Mouse (Mus musculus) mature B cell (primary cell): Measurements from ENCODE around the gene Lrrc25.

Source experiments
- in situ Hi-C: fragments of 300-500 bp; cut with MboI; formaldehyde crosslinking; loops from 2 replicates; pipeline ENCODE4 v1.14.3; 2019

The Lrrc25 gene

DNA sequence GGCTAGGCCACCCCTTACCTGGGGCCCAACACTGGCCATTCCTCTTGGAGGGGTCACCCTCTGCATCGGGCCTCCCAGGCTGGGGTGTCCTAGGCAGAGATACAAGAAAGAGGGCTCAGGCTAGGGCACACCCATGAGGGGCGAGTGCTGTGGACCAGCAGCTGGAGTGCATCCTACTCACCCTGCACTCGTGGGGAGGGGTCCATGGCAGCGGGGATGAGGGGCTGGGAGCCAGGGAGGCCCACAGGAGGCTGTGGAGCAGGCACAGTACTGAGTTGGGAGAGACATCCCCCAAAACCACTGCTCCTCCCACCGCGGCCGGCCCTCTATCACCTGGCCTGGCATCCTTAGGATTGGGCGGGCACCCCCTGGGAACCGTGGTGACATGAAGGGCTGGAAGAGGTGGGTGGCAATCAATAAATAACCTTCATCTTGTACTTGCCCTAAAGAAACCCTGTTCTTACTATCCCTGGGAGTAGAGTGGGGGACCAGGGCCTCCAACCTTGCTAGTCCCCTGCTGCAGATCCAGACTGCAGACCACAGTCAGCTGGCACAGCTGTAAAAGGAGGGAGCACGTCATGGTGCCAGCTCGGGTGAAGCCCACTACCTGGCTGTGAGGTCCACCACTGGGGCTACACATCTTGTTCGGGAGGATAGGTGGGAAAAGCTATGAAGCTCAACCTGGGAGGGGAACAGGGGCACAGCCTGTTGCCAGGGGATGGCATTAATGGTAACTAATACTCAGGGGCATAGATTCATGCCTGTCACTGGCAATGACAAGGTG lies 16.3 kb upstream of the Lrrc25 start:
- in situ Hi-C loops, result no loop called here

DNA sequence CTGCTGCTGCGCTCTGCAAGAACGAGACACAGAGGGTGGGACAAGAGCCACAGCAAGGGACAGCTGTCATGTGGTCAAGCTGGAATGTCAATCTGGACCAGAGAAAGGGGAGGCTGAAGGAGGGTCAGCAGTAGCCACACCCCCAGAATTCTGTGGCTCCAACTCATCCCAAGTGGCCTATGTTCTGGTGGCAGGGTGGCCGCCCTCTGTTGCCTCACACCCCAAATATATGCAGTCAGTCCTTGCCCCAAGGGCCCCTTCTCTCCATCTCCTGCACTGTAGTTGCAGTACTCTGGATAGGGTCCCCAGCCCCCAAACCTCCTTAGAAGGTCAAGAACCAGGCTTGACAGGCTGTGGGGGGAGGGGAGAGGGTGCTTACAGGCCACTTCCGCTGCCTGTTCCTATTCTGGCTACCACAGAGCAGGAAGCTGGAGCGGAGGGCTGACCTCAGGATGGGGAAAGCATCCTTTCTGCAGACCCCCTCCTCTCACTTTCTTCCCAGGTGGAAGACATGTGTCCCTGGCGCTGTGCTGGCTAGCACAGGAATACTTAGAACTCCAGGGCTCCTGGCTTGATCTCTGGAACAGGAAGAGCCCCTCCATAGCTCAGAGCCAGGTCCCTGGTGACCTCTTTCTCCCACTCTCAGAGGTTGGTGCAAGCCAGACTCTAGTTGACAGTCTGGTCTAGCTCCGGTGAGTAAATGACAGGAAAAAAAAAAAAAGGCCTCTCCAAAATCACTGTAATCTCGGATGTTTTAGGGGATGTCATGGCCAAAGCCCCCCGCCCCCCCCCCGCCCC lies 15.3 kb upstream of the Lrrc25 start:
- in situ Hi-C loops, result no loop called here

DNA sequence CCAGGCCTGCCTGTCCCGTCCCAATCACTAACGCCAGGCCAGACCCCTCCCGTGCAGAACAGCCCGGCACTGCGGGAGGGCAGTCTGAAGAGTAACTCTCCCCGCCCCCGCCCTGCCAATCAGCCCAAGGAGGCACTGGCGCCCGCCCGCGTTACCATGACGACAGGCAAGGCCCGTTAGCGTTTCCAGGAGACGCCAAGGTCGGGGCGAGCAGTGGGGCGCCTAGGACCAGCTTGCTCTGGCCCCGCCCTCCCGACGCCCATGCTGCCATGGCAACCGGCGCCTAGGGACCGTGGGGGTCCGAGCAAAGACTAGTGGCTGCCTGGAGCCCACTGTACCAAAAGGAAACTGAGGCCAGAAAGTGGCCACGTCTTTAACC lies 14.7 kb upstream of the Lrrc25 start:
- in situ Hi-C loops, result no loop called here

DNA sequence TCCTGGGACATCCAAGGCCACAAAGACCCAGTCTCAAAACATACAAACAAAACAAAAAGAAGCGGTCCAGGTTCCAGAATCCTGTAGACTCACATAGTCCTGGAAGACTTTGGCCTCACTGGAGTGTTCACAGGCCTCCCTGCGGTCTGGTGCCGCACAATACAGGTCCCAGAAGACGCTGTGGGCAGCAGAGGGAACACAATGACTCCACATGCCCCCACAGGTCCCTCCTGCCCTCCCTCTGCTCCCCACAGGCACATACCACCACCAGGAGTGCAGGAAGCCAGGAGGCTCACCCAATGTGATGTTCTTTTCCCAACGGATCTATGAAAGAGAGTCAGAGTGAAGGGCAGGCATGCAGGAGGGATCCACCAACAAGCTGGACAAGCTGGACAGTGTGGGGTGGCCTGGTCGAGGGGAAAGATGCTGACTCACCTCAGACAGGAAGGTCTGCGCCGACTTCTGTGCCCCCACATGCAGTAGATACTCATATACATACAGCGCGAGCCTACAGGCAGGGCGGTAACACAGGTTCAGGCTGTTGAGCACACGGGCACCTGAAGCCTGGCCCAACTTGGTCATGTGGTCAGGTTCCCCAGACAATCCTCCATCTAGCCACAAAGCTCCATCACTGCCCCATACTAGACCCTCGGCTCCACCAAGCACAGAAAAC lies 13.7 kb upstream of the Lrrc25 start:
- in situ Hi-C loops, result no loop called here

DNA sequence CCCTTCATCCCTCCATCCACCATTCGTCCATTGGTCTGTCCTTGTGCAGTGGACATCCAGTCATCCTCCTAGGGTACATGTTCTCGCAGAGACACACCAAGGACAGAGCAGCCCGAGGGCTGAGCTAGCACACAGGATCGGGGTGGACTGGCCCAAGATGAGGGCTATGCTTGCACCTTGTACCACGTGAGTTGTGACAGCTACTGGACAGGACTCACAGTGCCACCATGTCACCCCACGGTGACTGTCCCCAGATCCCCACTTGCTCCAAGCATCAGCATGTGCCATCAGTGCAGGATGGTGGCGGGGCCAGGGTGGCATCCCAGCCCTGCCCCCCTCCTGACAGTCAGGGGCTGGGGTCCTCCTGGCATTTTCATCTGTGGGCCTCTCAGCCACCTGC lies 11.4 kb upstream of the Lrrc25 start:
- in situ Hi-C loops, result no loop called here

DNA sequence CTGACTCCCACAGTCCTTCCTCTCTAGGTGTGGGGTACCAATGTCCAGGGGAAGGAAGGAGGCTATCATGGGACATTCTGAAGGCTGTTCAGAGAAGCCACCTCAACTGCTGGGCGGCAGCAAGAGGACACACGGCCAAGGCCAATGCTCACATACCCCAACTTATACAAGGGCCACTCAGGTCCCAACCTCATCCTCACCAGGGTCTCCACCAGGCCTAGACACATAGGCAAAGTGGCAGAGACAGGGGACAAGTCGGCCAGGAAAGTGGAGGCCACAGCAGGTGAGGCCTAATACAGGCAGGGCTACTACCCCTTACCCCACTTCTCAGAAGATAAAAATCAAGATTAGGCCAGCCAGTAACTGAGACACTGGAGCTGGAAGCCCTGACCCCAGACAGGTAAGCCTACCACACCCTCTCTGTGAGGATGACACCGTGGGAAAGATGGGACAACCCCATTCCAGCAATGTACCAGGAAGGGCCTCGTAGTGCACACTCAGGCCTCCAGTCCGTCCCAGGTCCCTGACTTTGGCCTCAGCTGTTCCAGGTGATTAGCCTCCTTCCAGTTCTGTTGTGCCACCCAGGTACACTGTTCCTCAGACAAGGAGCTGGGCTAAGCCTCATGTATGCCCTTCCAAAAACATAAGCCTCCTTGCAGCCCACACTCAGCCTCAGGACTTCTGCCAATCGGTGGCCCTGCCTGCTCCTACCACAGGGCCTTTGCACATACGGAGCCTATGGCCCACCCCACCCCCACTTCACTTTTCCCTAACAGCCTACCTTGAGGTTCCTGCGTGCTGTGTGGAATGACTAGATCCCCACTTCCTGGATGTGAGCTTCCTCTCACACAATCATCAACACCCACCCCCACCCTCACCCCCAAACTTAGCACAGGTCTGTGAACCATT lies 9.8 kb upstream of the Lrrc25 start:
- in situ Hi-C loops, result no loop called here

DNA sequence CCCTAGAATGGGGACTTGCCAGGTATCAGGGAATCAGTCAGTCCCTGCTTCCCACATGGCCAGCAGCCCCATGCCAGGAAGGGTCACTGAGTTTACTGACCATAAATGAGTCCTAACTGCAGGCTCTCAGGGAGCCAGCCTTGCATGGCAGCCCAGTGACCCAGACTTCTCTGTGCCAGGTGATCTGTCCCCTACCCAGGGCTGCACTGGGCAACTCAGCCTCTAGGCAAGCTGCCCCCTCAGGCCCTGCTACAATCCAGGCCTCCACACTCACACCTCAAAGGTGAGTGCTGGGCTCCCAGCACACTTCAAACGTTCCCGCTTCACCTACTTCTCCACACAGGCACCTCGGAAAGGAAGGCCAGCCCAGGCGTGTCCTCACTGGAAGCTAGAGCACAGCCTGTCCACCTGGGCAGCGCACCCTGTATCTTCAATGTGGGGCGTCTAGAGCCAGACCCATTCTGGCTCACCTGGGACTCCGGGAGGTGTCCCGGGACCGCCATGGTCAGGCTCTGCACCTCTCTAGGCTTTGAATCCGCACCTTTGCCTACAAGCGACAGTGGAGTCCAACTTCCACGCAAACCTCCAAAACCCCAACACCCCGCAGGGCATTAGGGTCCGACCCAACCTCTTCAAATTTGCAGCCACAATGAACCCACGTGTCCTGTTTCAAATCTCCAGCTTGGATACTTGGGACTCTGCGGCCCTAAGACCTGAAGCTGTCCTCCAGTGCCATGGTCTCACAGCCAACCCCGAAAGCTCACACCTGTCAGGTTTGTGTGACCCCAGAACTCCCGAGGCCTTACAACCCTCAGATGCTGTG lies 9.0 kb upstream of the Lrrc25 start:
- in situ Hi-C loops, result no loop called here

DNA sequence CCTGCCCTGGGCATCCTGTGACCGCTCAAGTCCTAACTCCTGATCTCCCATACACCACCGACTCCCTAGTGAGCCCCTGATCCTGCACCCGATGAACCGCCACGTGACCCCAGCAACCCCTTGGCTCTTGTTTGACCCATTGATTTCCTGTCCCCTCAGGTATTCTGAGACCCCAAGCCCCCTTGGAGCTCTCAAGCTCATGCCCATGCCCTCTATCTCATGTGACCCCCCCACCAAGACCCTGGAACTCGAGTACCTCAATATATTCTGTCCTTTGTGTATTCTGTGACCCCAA lies 8.4 kb upstream of the Lrrc25 start:
- in situ Hi-C loops, result no loop called here

DNA sequence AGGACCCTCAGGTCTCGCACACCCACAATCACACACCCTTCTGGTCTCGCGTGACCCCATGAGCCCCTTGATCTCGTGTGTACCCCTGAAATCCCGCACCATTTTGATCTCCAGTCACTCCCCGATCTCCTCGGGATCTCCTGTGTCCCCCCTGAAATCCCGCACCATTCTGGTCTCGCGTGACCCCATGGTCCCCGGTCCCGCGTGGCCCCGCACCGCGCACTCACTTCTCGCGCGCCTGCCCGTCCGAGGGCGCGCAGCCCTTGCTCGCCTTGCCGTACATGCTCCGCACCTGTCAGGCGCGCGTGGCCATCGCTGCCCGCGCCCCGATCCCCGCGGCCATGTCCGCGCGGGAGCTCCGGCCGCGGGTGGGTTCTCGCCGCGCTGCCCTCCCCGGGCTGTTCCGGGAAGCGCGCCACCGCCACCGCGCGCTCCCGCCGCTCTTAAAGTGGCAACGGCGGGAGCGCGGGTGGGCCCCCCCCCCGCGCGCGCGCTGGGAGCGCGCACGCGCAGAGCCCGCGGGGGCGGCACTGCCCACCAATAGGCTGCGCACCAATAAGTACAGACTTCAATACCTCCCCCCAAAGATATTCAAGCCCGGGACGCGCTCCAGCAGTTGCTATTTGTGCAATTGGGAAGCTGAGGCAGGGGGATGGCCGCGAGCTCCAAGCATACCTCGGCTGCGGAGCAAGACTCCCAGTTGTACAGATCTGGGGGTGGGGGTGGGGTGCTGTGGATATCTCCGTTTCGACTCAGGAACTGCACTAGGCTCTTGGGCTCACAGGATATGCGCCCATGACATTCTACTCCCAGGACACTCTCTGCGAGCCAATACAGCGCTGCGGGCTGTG lies 7.8 kb upstream of the Lrrc25 start:
- in situ Hi-C loops, result no loop called here

DNA sequence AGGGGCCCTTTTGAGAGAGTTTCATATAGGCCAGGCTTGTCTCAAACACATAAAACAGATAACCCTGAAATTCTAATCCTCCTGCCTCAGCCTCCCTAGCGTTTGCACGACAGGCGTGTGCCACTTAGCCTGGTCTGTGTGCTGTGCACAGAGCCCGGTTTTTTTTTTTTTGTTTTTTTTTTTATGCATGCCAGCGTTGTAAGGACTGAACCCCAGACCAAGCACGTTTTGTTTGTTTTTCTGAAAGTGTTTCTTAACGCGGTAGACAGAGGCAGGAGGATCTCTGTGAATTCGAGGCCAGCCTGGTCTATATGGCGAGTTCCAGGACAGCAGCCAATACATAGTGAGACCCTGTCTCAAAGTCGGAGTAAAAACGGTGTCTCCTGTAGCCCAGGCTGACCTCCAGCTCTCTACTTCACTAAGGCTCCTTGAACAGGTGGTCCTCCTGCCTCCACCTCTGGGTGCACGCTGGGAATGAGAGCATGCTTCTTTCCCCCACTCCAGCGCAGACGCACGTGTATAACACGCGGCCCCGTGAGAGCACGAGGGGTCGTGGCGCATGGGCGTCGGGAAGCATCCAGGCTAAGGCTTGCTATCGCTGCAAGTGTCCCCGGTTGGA lies 7.1 kb upstream of the Lrrc25 start, which contains the start of gene Ssbp4:
Ssbp4 (minus strand) TSS at position 124 of the 619 bp plus-strand sequence.
- in situ Hi-C loops, result no loop called here

DNA sequence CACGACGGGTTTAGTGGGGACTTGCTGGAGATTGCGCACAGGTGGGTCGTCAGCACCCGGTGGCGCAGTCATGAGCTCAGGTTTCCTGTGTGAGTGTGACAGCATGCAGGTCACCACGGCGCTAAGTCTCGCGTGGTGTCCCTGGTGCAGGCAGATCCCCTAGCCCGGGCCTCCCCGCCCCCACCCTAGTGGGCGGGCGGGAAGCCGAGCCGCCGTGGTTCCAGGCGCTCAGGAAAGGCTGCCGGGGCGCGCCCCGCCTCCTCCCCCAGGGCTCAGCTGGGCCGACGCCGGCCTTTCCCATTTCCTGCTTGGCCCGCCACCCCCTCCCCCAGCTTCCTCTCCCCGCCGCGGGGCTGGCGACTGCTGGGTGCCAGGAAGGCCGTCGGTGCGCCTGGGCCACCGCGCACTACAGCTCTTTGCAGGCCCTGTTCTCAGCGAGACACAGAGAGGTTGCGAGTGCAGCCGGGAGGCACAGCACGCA lies 6.5 kb upstream of the Lrrc25 start:
- in situ Hi-C loops, result no loop called here

DNA sequence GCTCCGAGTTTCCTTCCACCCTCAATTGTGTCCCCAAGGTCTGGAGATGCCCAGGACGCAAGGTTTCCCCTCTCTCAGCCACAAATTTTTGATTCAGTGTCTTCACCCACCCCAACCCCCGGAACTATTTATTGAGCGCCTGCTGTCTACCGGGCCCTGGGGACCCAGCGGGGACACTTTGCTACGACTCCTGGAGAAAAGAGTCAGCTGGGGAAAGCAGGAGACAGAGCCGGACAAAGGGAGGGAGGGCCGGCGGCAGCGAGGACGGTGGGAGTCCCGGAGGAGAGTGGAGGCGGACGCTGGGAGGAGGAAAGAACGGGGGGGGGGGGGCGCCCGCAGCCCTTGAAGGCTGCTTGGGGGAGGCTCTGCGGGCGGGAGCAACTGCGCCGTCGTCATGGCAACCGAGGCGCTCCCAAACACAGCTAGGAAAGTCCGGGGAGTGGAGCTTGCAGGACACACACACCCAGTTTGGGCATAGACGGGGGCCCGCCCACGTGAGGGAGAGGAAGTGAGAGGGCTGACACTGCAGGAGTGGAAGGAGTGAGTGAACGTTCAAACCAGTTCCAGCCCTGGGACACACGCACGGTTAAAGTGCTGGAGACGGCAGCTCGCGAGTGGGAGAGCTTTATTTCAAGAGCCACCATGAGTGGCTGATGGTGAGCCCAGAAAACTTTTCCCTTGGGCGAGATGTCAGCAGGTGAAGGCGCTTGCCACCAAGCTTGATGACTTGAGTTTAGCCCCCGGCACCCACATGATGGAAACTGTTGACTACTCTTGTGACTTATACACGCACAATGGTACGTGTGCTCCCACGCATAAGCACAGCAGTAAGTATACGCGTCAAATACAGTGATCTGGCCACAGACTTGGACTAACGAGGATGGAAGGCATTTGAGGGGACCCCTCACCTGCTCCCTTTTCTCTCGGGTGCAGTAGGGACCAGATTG lies 5.8 kb upstream of the Lrrc25 start:
- in situ Hi-C loops, result no loop called here

DNA sequence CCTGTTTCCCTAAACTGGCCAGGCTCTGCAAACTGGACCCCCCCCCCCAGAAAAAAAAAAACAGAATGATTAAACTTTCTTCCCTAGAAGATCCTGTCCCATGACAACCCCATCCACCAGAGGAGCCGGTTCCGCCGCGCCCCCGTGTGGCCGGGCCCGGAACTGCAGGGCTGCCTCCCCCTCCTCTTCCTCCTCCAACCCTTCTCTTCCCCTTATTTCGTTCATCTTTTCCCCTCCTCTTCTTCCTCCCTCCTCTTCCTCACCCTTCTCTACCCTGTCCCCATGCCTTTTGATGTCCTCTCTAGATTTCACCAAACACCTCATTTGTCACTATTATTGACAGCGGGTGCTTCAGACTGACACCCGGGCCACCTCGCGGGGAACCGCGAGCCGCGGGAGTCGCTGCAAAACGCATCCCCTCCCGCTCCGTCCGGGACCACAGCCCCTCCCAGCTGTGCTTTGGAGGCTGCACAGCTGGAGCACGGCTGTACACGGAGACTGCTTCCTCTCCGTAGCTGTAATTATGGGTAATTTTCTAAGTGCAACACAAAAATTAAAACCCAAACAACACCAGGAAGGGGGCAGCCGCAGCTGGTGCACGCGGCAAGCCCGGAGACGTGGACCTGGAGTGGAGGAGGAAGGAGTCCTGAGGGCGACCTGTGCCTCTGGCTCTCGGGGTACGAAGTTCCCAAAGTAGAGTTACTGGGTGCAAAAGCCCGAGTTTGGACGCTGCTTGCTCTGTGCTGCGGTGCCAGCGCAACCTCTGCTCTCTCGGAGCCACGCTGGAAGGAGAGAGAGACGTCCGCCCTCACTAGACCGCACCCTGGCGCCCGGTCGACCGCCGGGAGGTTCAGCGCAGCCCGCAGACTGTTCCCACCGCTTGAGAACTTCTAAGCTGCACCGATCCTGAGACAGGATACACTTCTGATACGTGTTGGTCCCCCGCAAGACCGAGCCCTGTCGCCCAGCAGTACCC lies 4.9 kb upstream of the Lrrc25 start:
- in situ Hi-C loops, result no loop called here

DNA sequence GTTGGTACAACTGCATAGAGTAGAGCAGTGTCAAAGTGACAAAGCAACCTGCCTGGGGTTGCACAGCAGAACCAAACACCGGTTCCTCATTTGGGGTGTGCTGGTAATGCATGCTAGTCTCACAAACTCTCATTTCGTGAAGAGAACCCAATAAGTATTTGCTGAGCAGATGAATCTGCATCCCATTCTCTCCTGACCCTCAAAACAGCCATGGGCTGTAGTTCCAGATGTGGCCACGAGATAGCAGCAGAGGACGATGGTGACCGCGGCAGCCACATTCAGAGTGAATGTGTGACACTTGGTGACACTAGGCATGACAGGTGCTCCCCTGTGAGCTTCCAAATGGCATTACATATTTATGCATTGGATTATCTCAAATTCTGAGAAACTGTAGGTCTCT lies 4.1 kb upstream of the Lrrc25 start:
- in situ Hi-C loops, result no loop called here

DNA sequence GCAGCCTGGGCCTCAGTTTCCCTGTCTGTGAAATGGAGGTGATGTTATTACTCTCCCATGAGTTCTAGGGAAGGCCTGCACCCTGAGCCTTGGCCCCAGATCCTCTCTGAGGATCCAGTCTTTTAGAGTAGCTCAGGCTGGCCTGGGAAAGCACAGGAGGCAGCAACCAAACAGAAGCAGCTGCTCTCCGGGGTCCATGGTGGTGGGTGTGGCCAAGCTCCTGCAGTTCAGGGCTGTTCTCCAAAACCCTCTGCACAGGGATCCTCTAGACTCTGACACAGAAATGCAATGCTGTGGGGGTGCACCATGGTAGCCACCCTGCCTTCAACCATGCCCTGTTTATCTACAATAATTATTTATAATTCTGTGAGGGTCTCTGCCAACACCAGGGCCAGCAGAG lies 2.2 kb upstream of the Lrrc25 start:
- in situ Hi-C loops, result no loop called here

DNA sequence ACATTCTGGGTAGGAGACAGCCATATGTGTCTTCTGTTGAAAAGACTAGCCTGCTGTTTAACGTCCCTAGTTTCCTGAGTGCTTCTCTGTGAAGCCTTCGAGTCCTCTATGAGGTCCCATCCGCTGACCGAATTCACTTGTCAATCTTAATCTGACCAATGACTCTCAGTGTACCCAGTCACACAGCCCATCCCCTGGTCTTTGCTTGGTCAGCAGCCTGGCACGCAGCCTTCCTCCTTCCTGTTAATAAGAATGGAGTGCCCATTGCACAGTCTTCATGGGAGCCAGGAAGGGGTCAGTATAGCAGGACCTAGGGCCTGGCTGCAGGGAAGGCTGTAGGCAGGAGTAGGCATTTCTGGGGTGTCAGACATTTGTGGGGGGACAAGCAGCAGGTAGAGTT lies 1.5 kb upstream of the Lrrc25 start:
- in situ Hi-C loops, result no loop called here

DNA sequence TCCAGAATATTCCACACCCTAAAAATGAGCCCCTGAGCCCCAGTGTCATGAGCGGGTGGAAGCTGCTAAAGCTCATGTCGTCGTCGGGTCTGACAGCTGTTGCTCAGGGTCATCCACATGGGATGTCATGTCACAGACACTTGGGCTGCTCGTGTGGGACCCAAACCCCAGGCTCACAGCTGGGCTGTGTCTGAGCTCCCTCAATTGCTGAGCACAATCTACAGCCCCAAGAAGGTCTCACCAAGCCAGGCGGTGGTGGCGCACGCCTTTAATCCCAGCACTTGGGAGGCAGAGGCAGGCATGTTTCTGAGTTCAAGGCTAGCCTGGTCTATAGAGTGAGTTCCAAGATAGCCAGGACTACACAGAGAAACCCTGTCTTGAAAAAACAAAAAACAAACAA lies 674 bp upstream of the Lrrc25 start:
- in situ Hi-C loops, result no loop called here
